Mouse (Mus musculus): ENCODE results near the gene Acvr2a. TPM values are rescaled to one million over a fixed set of nuclear protein-coding genes. Genes with fewer than 3 reads are reported as not detected.

Gene Acvr2a
- polyA plus RNA-seq, 1 experiment, result not detected

- Histone ChIP-seq H3K27me3 (replicated peaks) (no peaks in the 10 kb centered on the region), H3K4me3 (replicated peaks) (no peak overlapping the region), H3K9me3 (no peaks in the 10 kb centered on the region), H3K4me1 (no peaks in the 10 kb centered on the region), H3K36me3 (replicated peaks; ENCODE audit: low read length) (no peaks in the 10 kb centered on the region)
- TF ChIP-seq FLI1 (IDR thresholded peaks at IDR 0.05; ENCODE audit: low read length) (no peak), GATA1 (IDR thresholded peaks at IDR 0.05; ENCODE audit: borderline replicate concordance, low read length) (no peak)
Observed at GRCm38 (mm10) chr2:48868199-48868913, 54.4 kb downstream of the Acvr2a start.

GRCm38 (mm10) chr2:48885945-48886344, 72.0 kb downstream of the Acvr2a start:
- no peaks in the 10 kb centered on the region for H3K36me3 ChIP-seq (replicated peaks; ENCODE audit: low read length)
- H3K4me1 ChIP-seq, result no peaks in the 10 kb centered on the region
- TF ChIP-seq FLI1 (IDR thresholded peaks at IDR 0.05; ENCODE audit: low read length) (no peak), GATA1 (IDR thresholded peaks at IDR 0.05; ENCODE audit: borderline replicate concordance, low read length) (no peak)
- no peaks in the 10 kb centered on the region for H3K9me3 ChIP-seq
- H3K4me3 ChIP-seq (replicated peaks), result no peak overlapping the region
- no peaks in the 10 kb centered on the region for H3K27me3 ChIP-seq (replicated peaks)

GRCm38 (mm10) chr2:48895186-48895585, 81.3 kb downstream of the Acvr2a start:
- H3K9me3 ChIP-seq, result no peaks in the 10 kb centered on the region
- H3K27me3 ChIP-seq (replicated peaks), result no peaks in the 10 kb centered on the region
- no peaks in the 10 kb centered on the region for H3K4me1 ChIP-seq
- H3K4me3 ChIP-seq (replicated peaks), result no peak overlapping the region
- TF ChIP-seq GATA1 (IDR thresholded peaks at IDR 0.05; ENCODE audit: borderline replicate concordance, low read length) (no peak), FLI1 (IDR thresholded peaks at IDR 0.05; ENCODE audit: low read length) (no peak)
- H3K36me3 ChIP-seq (replicated peaks; ENCODE audit: low read length), result peaks cover 22% of the 10 kb centered on the region

GRCm38 (mm10) chr2:48908866-48909265, 95.0 kb downstream of the Acvr2a start:
- no peaks in the 10 kb centered on the region for H3K27me3 ChIP-seq (replicated peaks)
- peaks cover 86% of the 10 kb centered on the region for H3K36me3 ChIP-seq (replicated peaks; ENCODE audit: low read length)
- H3K4me1 ChIP-seq, result no peaks in the 10 kb centered on the region; the same call in 1 of the 2 replicates
- TF ChIP-seq FLI1 (IDR thresholded peaks at IDR 0.05; ENCODE audit: low read length) (no peak), GATA1 (IDR thresholded peaks at IDR 0.05; ENCODE audit: borderline replicate concordance, low read length) (no peak)
- no peak overlapping the region for H3K4me3 ChIP-seq (replicated peaks)
- no peaks in the 10 kb centered on the region for H3K9me3 ChIP-seq

- Histone ChIP-seq H3K4me1 (peaks cover 5% of the 10 kb centered on the region; the same call in 1 of the 2 replicates), H3K4me3 (replicated peaks) (no peak overlapping the region), H3K9me3 (no peaks in the 10 kb centered on the region), H3K36me3 (replicated peaks; ENCODE audit: low read length) (peaks cover 83% of the 10 kb centered on the region), H3K27me3 (replicated peaks) (no peaks in the 10 kb centered on the region)
- TF ChIP-seq FLI1 (IDR thresholded peaks at IDR 0.05; ENCODE audit: low read length) (no peak), GATA1 (IDR thresholded peaks at IDR 0.05; ENCODE audit: borderline replicate concordance, low read length) (no peak)
Observed at GRCm38 (mm10) chr2:48914185-48914584, 100.3 kb downstream of the Acvr2a start.

- peaks cover 72% of the 10 kb centered on the region for H3K36me3 ChIP-seq (replicated peaks; ENCODE audit: low read length)
Observed at GRCm38 (mm10) chr2:48915832-48916231, 101.9 kb downstream of the Acvr2a start.

GRCm38 (mm10) chr2:48935058-48935457, 121.1 kb downstream of the Acvr2a start:
- peaks cover 76% of the 10 kb centered on the region for H3K36me3 ChIP-seq (replicated peaks; ENCODE audit: low read length)

More at GRCm38 (mm10) chr2:48915832-48916231, 101.9 kb downstream of the Acvr2a start:
- no peak overlapping the region for H3K4me3 ChIP-seq (replicated peaks)
- H3K27me3 ChIP-seq (replicated peaks), result no peaks in the 10 kb centered on the region
- H3K4me1 ChIP-seq, result peaks cover 5% of the 10 kb centered on the region; the same call in 1 of the 2 replicates
- H3K9me3 ChIP-seq, result no peaks in the 10 kb centered on the region
- TF ChIP-seq FLI1 (IDR thresholded peaks at IDR 0.05; ENCODE audit: low read length) (no peak), GATA1 (IDR thresholded peaks at IDR 0.05; ENCODE audit: borderline replicate concordance, low read length) (no peak)

GRCm38 (mm10) chr2:48947761-48948160, 133.9 kb downstream of the Acvr2a start:
- H3K27me3 ChIP-seq (replicated peaks), result no peaks in the 10 kb centered on the region
- H3K36me3 ChIP-seq (replicated peaks; ENCODE audit: low read length), result peaks cover 4% of the 10 kb centered on the region
- peak overlapping the region; percentile 99 for H3K4me3 ChIP-seq (replicated peaks)
- no peaks in the 10 kb centered on the region for H3K9me3 ChIP-seq
- TF ChIP-seq FLI1 (IDR thresholded peaks at IDR 0.05; ENCODE audit: low read length) (no peak), GATA1 (IDR thresholded peaks at IDR 0.05; ENCODE audit: borderline replicate concordance, low read length) (no peak)
- peaks cover 18% of the 10 kb centered on the region; the same call in 1 of the 2 replicates for H3K4me1 ChIP-seq

More at GRCm38 (mm10) chr2:48935058-48935457, 121.1 kb downstream of the Acvr2a start:
- H3K9me3 ChIP-seq, result no peaks in the 10 kb centered on the region
- H3K4me3 ChIP-seq (replicated peaks), result no peak overlapping the region
- TF ChIP-seq FLI1 (IDR thresholded peaks at IDR 0.05; ENCODE audit: low read length) (no peak), GATA1 (IDR thresholded peaks at IDR 0.05; ENCODE audit: borderline replicate concordance, low read length) (no peak)
- H3K27me3 ChIP-seq (replicated peaks), result no peaks in the 10 kb centered on the region
- peaks cover 4% of the 10 kb centered on the region for H3K4me1 ChIP-seq

GRCm38 (mm10) chr2:48948841-48949584, 135.1 kb downstream of the Acvr2a start, which contains the start of gene Mbd5:
Mbd5 (plus strand) TSS chr2:48949508.
- Histone ChIP-seq H3K27me3 (replicated peaks) (no peaks in the 10 kb centered on the region), H3K36me3 (replicated peaks; ENCODE audit: low read length) (peaks cover 3% of the 10 kb centered on the region), H3K4me3 (replicated peaks) (peak within 1 kb of the TSS; percentile 99), H3K9me3 (no peaks in the 10 kb centered on the region), H3K4me1 (peaks cover 18% of the 10 kb centered on the region; the same call in 1 of the 2 replicates)
- TF ChIP-seq FLI1 (IDR thresholded peaks at IDR 0.05; ENCODE audit: low read length) (0 out of 2 replicates have a peak, but pooled peaks have one; percentile 32), GATA1 (IDR thresholded peaks at IDR 0.05; ENCODE audit: borderline replicate concordance, low read length) (no peak)

Data from megakaryocyte, embryonic 14.5 days (primary cell).